Mouse (Mus musculus) embryonic fibroblast, embryonic 13.5 days (primary cell): Measurements from ENCODE around the gene Grik5. TPM values are rescaled to one million over a fixed set of nuclear protein-coding genes. Genes with fewer than 3 reads are reported as not detected.
"Not testable (repeated sequence)": the region's sequence is repeated elsewhere in the genome, so short reads cannot be mapped to it uniquely, and the experiment has no call there.

Source experiments
- H3K27ac ChIP-seq: 2 replicates; pipeline ENCODE4 v1.5.1; 2012; ENCODE audit warnings: low read length, control low read depth, inconsistent platforms; ENCODE audit not compliant: insufficient read depth
- H3K4me1 ChIP-seq: 2 replicates; pipeline ENCODE4 v1.6.1; 2011; ENCODE audit warnings: low read length; ENCODE audit not compliant: control insufficient read depth, insufficient read depth
- H3K4me3 ChIP-seq: 2 replicates; pipeline ENCODE4 v1.5.1; 2011; ENCODE audit warnings: mild to moderate bottlenecking, control low read depth, low read length; ENCODE audit not compliant: insufficient read depth
- CTCF ChIP-seq: IDR thresholded peaks from 2 replicates; pipeline ENCODE4 v1.5.1; 2011; ENCODE audit warnings: mild to moderate bottlenecking, control low read depth, low read length, moderate library complexity, borderline replicate concordance; ENCODE audit not compliant: insufficient read depth
- POLR2A ChIP-seq: IDR thresholded peaks from 2 replicates; pipeline ENCODE4 v1.6.1; 2011; ENCODE audit warnings: low read depth, mild to moderate bottlenecking, control low read depth, low read length, moderate library complexity
- polyA plus RNA-seq: library from polyadenylated mRNA; stranded (reverse); fragments of >200 nt; gene quantifications from 2 replicates; pipeline ENCODE4 v1.2.4, GENCODE M21; 2011; ENCODE audit warnings: low read depth; ENCODE audit not compliant: missing spikeins, insufficient read length

The Grik5 gene
- polyA plus RNA-seq, 1 experiment: 45.3 TPM

- Histone ChIP-seq H3K27ac (no peak overlapping the region), H3K4me3 (no peak overlapping the region), H3K4me1 (no peaks in the 10 kb centered on the region)
- TF ChIP-seq CTCF (no peak), POLR2A (no peak)
Measured at GRCm38 (mm10) chr7:25063900-25064299, 8.2 kb downstream of the Grik5 start.

GRCm38 (mm10) chr7:25063346-25063745, 8.8 kb downstream of the Grik5 start:
- no peaks in the 10 kb centered on the region for H3K4me1 ChIP-seq
- TF ChIP-seq CTCF (no peak), POLR2A (no peak)
- no peak overlapping the region for H3K27ac ChIP-seq
- H3K4me3 ChIP-seq: no peak overlapping the region

- TF ChIP-seq POLR2A (no peak), CTCF (no peak)
- no peak overlapping the region for H3K27ac ChIP-seq
- no peaks in the 10 kb centered on the region for H3K4me1 ChIP-seq
- H3K4me3 ChIP-seq: no peak overlapping the region
Measured at GRCm38 (mm10) chr7:25058836-25059235, 13.3 kb downstream of the Grik5 start.

GRCm38 (mm10) chr7:25058394-25058793, 13.8 kb downstream of the Grik5 start:
- no peak overlapping the region for H3K27ac ChIP-seq
- H3K4me1 ChIP-seq: no peaks in the 10 kb centered on the region
- no peak overlapping the region for H3K4me3 ChIP-seq
- TF ChIP-seq POLR2A: no peak
- TF ChIP-seq CTCF: no peak

GRCm38 (mm10) chr7:25057888-25058287, 14.3 kb downstream of the Grik5 start:
- Histone ChIP-seq H3K4me3 (no peak overlapping the region), H3K4me1 (no peaks in the 10 kb centered on the region), H3K27ac (no peak overlapping the region)
- no peak for TF ChIP-seq POLR2A
- no peak for TF ChIP-seq CTCF

GRCm38 (mm10) chr7:25056951-25057350, 15.2 kb downstream of the Grik5 start:
- no peaks in the 10 kb centered on the region for H3K4me1 ChIP-seq
- TF ChIP-seq CTCF (no peak), POLR2A (no peak)
- no peak overlapping the region for H3K4me3 ChIP-seq
- no peak overlapping the region for H3K27ac ChIP-seq

GRCm38 (mm10) chr7:25052587-25052986, 19.6 kb downstream of the Grik5 start:
- Histone ChIP-seq H3K4me1 (no peaks in the 10 kb centered on the region), H3K4me3 (no peak overlapping the region), H3K27ac (no peak overlapping the region)
- TF ChIP-seq POLR2A (no peak), CTCF (no peak)

GRCm38 (mm10) chr7:25049295-25049930, 22.7 kb downstream of the Grik5 start:
- Histone ChIP-seq H3K27ac (no peak overlapping the region), H3K4me3 (no peak overlapping the region), H3K4me1 (no peaks in the 10 kb centered on the region)
- no peak for TF ChIP-seq CTCF
- TF ChIP-seq POLR2A: no peak

- Histone ChIP-seq H3K4me1 (no peaks in the 10 kb centered on the region), H3K4me3 (no peak overlapping the region), H3K27ac (no peak overlapping the region)
- TF ChIP-seq POLR2A: no peak
- no peak for TF ChIP-seq CTCF
Measured at GRCm38 (mm10) chr7:25047363-25047762, 24.8 kb downstream of the Grik5 start.

GRCm38 (mm10) chr7:25044599-25044998, 27.5 kb downstream of the Grik5 start:
- not testable (repeated sequence) for H3K4me1 ChIP-seq, H3K4me3 ChIP-seq, H3K27ac ChIP-seq

- TF ChIP-seq POLR2A (no peak), CTCF (no peak)
- no peak overlapping the region for H3K4me3 ChIP-seq
- no peak overlapping the region for H3K27ac ChIP-seq
- no peaks in the 10 kb centered on the region for H3K4me1 ChIP-seq
Measured at GRCm38 (mm10) chr7:25041921-25042320, 30.2 kb downstream of the Grik5 start.
